Mouse (Mus musculus) MEL (cell line): ENCODE data around the gene Zmynd10. TPM values are rescaled to one million over a fixed set of nuclear protein-coding genes. Genes with fewer than 3 reads are reported as not detected.

Experiments used
- DNase-seq: peaks from one replicate; pipeline ENCODE4 v3.0.0; 2011; ENCODE audit warnings: low read depth, low spot score
- H3K27ac ChIP-seq: 2 replicates; pipeline ENCODE4 v1.5.1; 2012; ENCODE audit warnings: low read depth, mild to moderate bottlenecking, control low read depth, low read length, moderate library complexity; ENCODE audit not compliant: control insufficient read depth
- H3K27me3 ChIP-seq, 2 experiments: fragments of 150-350 bp in 1 of 2; sonication (generic) in 1 of 2; 2 replicates each; pipeline ENCODE4 v1.6.1; 2012; ENCODE audit warnings: low read length in 2 of 2, mild to moderate bottlenecking in 2 of 2, improper control_type of control experiment in 1 of 2, moderate library complexity in 1 of 2; ENCODE audit not compliant: insufficient read depth in 2 of 2, control insufficient read depth in 1 of 2
- H3K36me3 ChIP-seq, 2 experiments: 2 replicates each; pipeline ENCODE4 v1.6.1; 2012 to 2014; ENCODE audit warnings: low read length in 2 of 2, improper control_type of control experiment in 1 of 2, inconsistent platforms in 1 of 2, mild to moderate bottlenecking in 1 of 2; ENCODE audit not compliant: insufficient read depth in 2 of 2, control insufficient read depth in 1 of 2
- H3K4me1 ChIP-seq, 2 experiments: fragments of 150-350 bp in 1 of 2; sonication (generic) in 1 of 2; 2 replicates each; pipeline ENCODE4 v1.6.1; 2012; ENCODE audit warnings: low read length in 2 of 2, improper control_type of control experiment in 1 of 2, mild to moderate bottlenecking in 1 of 2; ENCODE audit not compliant: insufficient read depth in 2 of 2, control insufficient read depth in 1 of 2
- H3K4me3 ChIP-seq, 2 experiments: fragments of 150-350 bp in 1 of 2; sonication (generic) in 1 of 2; 2 replicates each; pipeline ENCODE4 v1.5.1; 2012; ENCODE audit warnings: low read depth in 2 of 2, low read length in 2 of 2, mild to moderate bottlenecking in 2 of 2, moderate library complexity in 2 of 2, control low read depth in 1 of 2, improper control_type of control experiment in 1 of 2; ENCODE audit not compliant: control insufficient read depth in 1 of 2, insufficient read depth in 1 of 2
- H3K79me2 ChIP-seq: 2 replicates; pipeline ENCODE4 v1.6.1; 2012; ENCODE audit warnings: mild to moderate bottlenecking, low read length, moderate library complexity; ENCODE audit not compliant: control insufficient read depth, poor library complexity, insufficient read depth
- H3K9ac ChIP-seq: 2 replicates; pipeline ENCODE4 v1.6.1; 2012; ENCODE audit warnings: low read depth, mild to moderate bottlenecking, control low read depth, low read length, moderate library complexity; ENCODE audit not compliant: control insufficient read depth, poor library complexity, severe bottlenecking
- H3K9me3 ChIP-seq: fragments of 150-350 bp; sonication (generic); replicated peaks from 2 replicates; pipeline ENCODE4 v1.6.1; 2012; ENCODE audit warnings: mild to moderate bottlenecking, low read length, improper control_type of control experiment, moderate library complexity; ENCODE audit not compliant: insufficient read depth
- CHD2 ChIP-seq: IDR thresholded peaks from 2 replicates; pipeline ENCODE4 v1.6.1; 2011; ENCODE audit warnings: low read length, improper control_type of control experiment
- E2F4 ChIP-seq: IDR thresholded peaks from 2 replicates; pipeline ENCODE4 v1.6.1; 2011; ENCODE audit warnings: low read depth, low read length, improper control_type of control experiment, borderline replicate concordance
- ETS1 ChIP-seq: IDR thresholded peaks from 2 replicates; pipeline ENCODE4 v1.6.1; 2012; ENCODE audit warnings: low read depth, mild to moderate bottlenecking, inconsistent platforms, low read length, improper control_type of control experiment, moderate library complexity
- GABPA ChIP-seq: IDR thresholded peaks from 2 replicates; pipeline ENCODE4 v1.6.1; 2012; ENCODE audit warnings: low read depth, mild to moderate bottlenecking, inconsistent platforms, low read length, improper control_type of control experiment, moderate library complexity
- HCFC1 ChIP-seq: IDR thresholded peaks from 2 replicates; pipeline ENCODE4 v1.6.1; 2012; ENCODE audit warnings: low read depth, mild to moderate bottlenecking, inconsistent platforms, low read length, improper control_type of control experiment, moderate library complexity
- JUND ChIP-seq: IDR thresholded peaks from 2 replicates; pipeline ENCODE4 v1.6.1; 2011; ENCODE audit warnings: low read depth, mild to moderate bottlenecking, improper control_type of control experiment, low read length
- MAX ChIP-seq: IDR thresholded peaks from 2 replicates; pipeline ENCODE4 v1.6.1; 2011; ENCODE audit warnings: low read length, improper control_type of control experiment
- MAZ ChIP-seq: IDR thresholded peaks from 2 replicates; pipeline ENCODE4 v1.6.1; 2012; ENCODE audit warnings: low read depth, mild to moderate bottlenecking, inconsistent platforms, low read length, improper control_type of control experiment
- MYB ChIP-seq: IDR thresholded peaks from 2 replicates; pipeline ENCODE4 v1.6.1; 2011; ENCODE audit warnings: mild to moderate bottlenecking, low read depth, low read length, improper control_type of control experiment
- NRF1 ChIP-seq: IDR thresholded peaks from 2 replicates; pipeline ENCODE4 v1.6.1; 2014; ENCODE audit warnings: low read depth, mild to moderate bottlenecking, inconsistent platforms, low read length, improper control_type of control experiment, moderate library complexity; ENCODE audit not compliant: poor library complexity, insufficient read depth, severe bottlenecking
- POLR2A ChIP-seq, 2 experiments: IDR thresholded peaks; 2 replicates each; pipeline ENCODE4 v1.6.1; 2011 to 2012; ENCODE audit warnings: low read length in 2 of 2, mild to moderate bottlenecking in 2 of 2, control low read depth in 1 of 2, improper control_type of control experiment in 1 of 2, low read depth in 1 of 2, moderate library complexity in 1 of 2; ENCODE audit not compliant: control insufficient read depth in 1 of 2, insufficient read depth in 1 of 2, poor library complexity in 1 of 2
- RAD21 ChIP-seq: IDR thresholded peaks from 2 replicates; pipeline ENCODE4 v1.6.1; 2011; ENCODE audit warnings: mild to moderate bottlenecking, low read depth, low read length, improper control_type of control experiment
- SIN3A ChIP-seq: IDR thresholded peaks from 2 replicates; pipeline ENCODE4 v1.6.1; 2012; ENCODE audit warnings: low read length, improper control_type of control experiment, inconsistent platforms
- SMC3 ChIP-seq: IDR thresholded peaks from 2 replicates; pipeline ENCODE4 v1.6.1; 2011; ENCODE audit warnings: low read depth, low read length, improper control_type of control experiment
- TCF12 ChIP-seq: IDR thresholded peaks from 2 replicates; pipeline ENCODE4 v1.6.1; 2014; ENCODE audit warnings: low read depth, mild to moderate bottlenecking, inconsistent platforms, low read length, improper control_type of control experiment, moderate library complexity
- UBTF ChIP-seq: IDR thresholded peaks from 2 replicates; pipeline ENCODE4 v1.6.1; 2012; ENCODE audit warnings: low read depth, mild to moderate bottlenecking, inconsistent platforms, low read length, improper control_type of control experiment, moderate library complexity, borderline replicate concordance; ENCODE audit not compliant: insufficient read depth
- USF1 ChIP-seq: IDR thresholded peaks from 2 replicates; pipeline ENCODE4 v1.6.1; 2014; ENCODE audit warnings: low read depth, mild to moderate bottlenecking, inconsistent platforms, low read length, improper control_type of control experiment, moderate library complexity
- USF2 ChIP-seq, 2 experiments: IDR thresholded peaks; 2 replicates each; pipeline ENCODE4 v1.6.1; 2011 to 2012; ENCODE audit warnings: improper control_type of control experiment in 2 of 2, low read length in 2 of 2, borderline replicate concordance in 1 of 2, inconsistent platforms in 1 of 2, low read depth in 1 of 2, mild to moderate bottlenecking in 1 of 2; ENCODE audit not compliant: insufficient read depth in 1 of 2
- ZKSCAN1 ChIP-seq: IDR thresholded peaks from 2 replicates; pipeline ENCODE4 v1.6.1; 2012; ENCODE audit warnings: low read depth, mild to moderate bottlenecking, inconsistent platforms, low read length, improper control_type of control experiment, moderate library complexity
- ZNF384 ChIP-seq: IDR thresholded peaks from 2 replicates; pipeline ENCODE4 v1.6.1; 2012; ENCODE audit warnings: low read depth, mild to moderate bottlenecking, inconsistent platforms, low read length, improper control_type of control experiment
- polyA plus RNA-seq, 2 experiments: library from polyadenylated mRNA; stranded (reverse) in 1 of 2; unstranded in 1 of 2; fragments of >175 nt in 1 of 2; fragments of >200 nt in 1 of 2; gene quantifications; 2 replicates each; pipeline versions ENCODE4 v1.2.1 to v1.2.4; 2012; ENCODE audit warnings: low replicate concordance in 2 of 2, low read depth in 1 of 2; ENCODE audit not compliant: insufficient read length in 2 of 2, insufficient read depth in 1 of 2, missing spikeins in 1 of 2
- total RNA-seq: library from RNA; depleted of rRNA; stranded (reverse); fragments of 300-350 nt; gene quantifications from 2 replicates; pipeline ENCODE4 v1.2.3, GENCODE M21; 2012

Zmynd10 gene
- total and polyA plus RNA-seq, 3 experiments, result 0.31 to 0.85 TPM; not detected in 1

- H3K9me3 ChIP-seq, result no peaks in the 10 kb centered on the region
- no peak for TF ChIP-seq HCFC1
- TF ChIP-seq POLR2A (IDR thresholded peaks at IDR 0.05; ENCODE audit: control insufficient read depth in 1 of 2, insufficient read depth in 1 of 2, low read depth in 1 of 2, low read length in 2 of 2, poor library complexity in 1 of 2), result no peak
- peak; percentile 2; the same call in 1 of the 2 replicates for TF ChIP-seq MAZ
- TF ChIP-seq, all 39 proteins: peak for 1
- no peaks in the 10 kb centered on the region for H3K27me3 ChIP-seq
- peak overlapping the region; percentile 82 for H3K9ac ChIP-seq
- H3K79me2 ChIP-seq, result peaks cover 10% of the 10 kb centered on the region
- H3K36me3 ChIP-seq, result peaks cover 0 to 2% of the 10 kb centered on the region in 2 experiments; a peak in 1 of 4 replicates
- peak overlapping the region; percentile 72 to 90 for H3K4me3 ChIP-seq
- H3K27ac ChIP-seq, result peak overlapping the region; percentile 51
- peaks cover 0 to 8% of the 10 kb centered on the region in 2 experiments; a peak in 1 of 4 replicates for H3K4me1 ChIP-seq
- no peak for DNase-seq
These were observed 4.8 kb upstream of the Zmynd10 start for GRCm38 (mm10) chr9:107542352-107542686.

GRCm38 (mm10) chr9:107542721-107543120 is 4.4 kb upstream of the Zmynd10 start:
- peak overlapping the region; percentile 82 for H3K9ac ChIP-seq
- no peaks in the 10 kb centered on the region for H3K27me3 ChIP-seq
- H3K27ac ChIP-seq, result no peak overlapping the region
- peaks cover 7% of the 10 kb centered on the region for H3K79me2 ChIP-seq
- H3K4me3 ChIP-seq, result peak overlapping the region; percentile 72 to 90
- TF ChIP-seq MAX, result no peak
- TF ChIP-seq, all 39 proteins: peak for 0
- peaks cover 0 to 8% of the 10 kb centered on the region in 2 experiments; a peak in 1 of 4 replicates for H3K4me1 ChIP-seq
- DNase-seq, result no peak
- H3K9me3 ChIP-seq, result no peaks in the 10 kb centered on the region
- peaks cover 0 to 2% of the 10 kb centered on the region in 2 experiments; a peak in 1 of 4 replicates for H3K36me3 ChIP-seq

- DNase-seq, result no peak
- Histone ChIP-seq H3K4me3 (no peak overlapping the region), H3K36me3 (peaks cover 0 to 2% of the 10 kb centered on the region in 2 experiments; a peak in 1 of 4 replicates), H3K4me1 (peaks cover 0 to 8% of the 10 kb centered on the region in 2 experiments; a peak in 1 of 4 replicates), H3K9me3 (no peaks in the 10 kb centered on the region), H3K9ac (no peak overlapping the region), H3K27ac (no peak overlapping the region), H3K79me2 (peaks cover 4% of the 10 kb centered on the region; the same call in 1 of the 2 replicates), H3K27me3 (no peaks in the 10 kb centered on the region)
- TF ChIP-seq ZKSCAN1 (no peak), MYB (no peak), HCFC1 (no peak), SMC3 (no peak), RAD21 (no peak), CHD2 (no peak), ETS1 (no peak), E2F4 (no peak), JUND (no peak), UBTF (no peak), USF2 (IDR thresholded peaks at IDR 0.05; ENCODE audit: borderline replicate concordance in 1 of 2, insufficient read depth in 1 of 2, low read depth in 1 of 2, low read length in 2 of 2) (no peak), USF1 (no peak), GABPA (no peak), NRF1 (no peak), ZNF384 (no peak), MAZ (no peak), TCF12 (no peak), SIN3A (no peak)
These were observed 3.8 kb upstream of the Zmynd10 start for GRCm38 (mm10) chr9:107543299-107543698.
